Mouse (Mus musculus): Measurements from ENCODE around the gene Tmprss12. TPM values are rescaled to one million over a fixed set of nuclear protein-coding genes. Genes with fewer than 3 reads are reported as not detected.

The Tmprss12 gene
- not detected in 2 replicates for polyA plus RNA-seq (2014; fragmentation: Nextera tagmentation; extraction: Ambion mirVana)

DNA sequence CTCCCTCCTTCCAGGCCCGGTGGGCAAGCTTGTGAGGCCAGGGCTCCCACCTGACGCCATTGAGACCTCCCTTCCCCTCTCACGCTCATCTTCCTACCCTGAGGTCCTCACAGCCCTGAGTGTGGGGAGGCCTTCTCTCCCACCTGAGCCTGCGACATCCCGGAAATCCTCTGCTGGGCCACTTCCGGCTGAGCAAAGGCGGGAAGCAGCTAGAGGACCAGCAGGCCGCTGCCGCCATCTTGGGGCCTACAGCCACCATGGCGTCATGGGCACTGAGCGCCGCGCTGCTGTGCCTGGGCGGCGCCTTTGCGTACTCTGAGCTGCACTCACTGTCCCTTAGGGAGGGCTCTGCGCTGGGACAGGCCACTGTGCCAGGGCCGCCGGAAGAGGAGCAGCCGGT lies at the start of gene Tmprss12:
Tmprss12 (plus strand) TSS at position 212 of the 400 bp plus-strand sequence.
- no peaks in the 10 kb centered on the region for H3K36me3 ChIP-seq (ENCODE audit: control insufficient read depth, insufficient read depth, low read length)
- no peak within 1 kb of the TSS for H3K4me3 ChIP-seq (ENCODE audit: low read depth, low read length)
- DNase-seq (ENCODE audit: low spot score) (no peak), ATAC-seq (ENCODE audit: insufficient read depth, low FRiP score, low TSS enrichment) (no peak)
- H3K9me3 ChIP-seq (ENCODE audit: control insufficient read depth, low read length) = no peaks in the 10 kb centered on the region
- 93% methylated on average over 20 of the region's 20 CpGs for WGBS
- no peak within 1 kb of the TSS for H3K27ac ChIP-seq (ENCODE audit: low read depth, low read length)
- no peak within 1 kb of the TSS for H3K4me2 ChIP-seq (ENCODE audit: low read depth)
- no peaks in the 10 kb centered on the region for H3K27me3 ChIP-seq (ENCODE audit: control insufficient read depth, insufficient read depth, low read length)
- H3K4me1 ChIP-seq (ENCODE audit: control insufficient read depth, insufficient read depth, low read length) = no peaks in the 10 kb centered on the region
- no peak within 1 kb of the TSS for H3K9ac ChIP-seq (ENCODE audit: low read length)

DNA sequence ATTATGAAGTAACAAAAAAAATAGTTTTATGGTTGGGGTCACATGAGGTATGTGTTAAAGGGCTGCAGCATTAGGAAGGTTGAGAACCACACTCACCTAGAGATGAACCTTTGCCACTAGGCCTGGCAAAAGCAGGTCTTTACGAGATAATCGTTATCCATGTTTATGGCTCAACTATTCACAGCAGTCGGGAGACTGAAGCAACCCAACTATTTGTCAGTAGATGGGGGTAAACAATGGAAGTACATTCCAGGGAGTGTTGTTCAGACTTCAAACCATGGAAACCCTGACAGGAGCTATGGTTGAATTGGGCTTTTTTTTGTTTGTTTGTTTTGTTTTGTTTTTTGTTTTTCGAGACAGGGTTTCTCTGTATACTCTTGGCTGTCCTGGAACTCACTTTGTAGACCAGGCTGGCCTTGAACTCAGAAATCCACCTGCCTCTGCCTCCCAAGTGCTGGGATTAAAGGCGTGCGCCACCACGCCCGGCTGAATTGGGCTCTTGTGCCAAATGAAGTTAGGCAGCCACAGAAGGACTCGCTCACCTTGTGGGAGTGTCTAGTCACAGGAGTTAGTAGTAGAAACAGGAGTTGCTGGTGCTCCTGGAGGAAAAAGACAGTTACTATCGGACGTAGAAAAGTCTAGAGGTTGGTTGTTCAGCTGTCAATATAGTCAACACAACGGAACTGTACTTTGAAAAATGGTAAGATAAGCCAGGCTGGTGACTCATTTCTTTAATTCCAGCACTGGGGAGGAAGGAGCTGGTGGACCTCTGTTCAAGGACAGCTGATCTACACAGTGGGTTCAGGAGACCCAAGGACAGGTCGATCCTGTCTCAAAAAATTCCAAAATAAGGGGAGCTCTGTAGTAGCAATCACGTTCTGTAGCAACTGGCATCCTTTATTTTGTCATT lies 48.8 kb upstream of the Tmprss12 start:
- 87% methylated on average over 14 of the region's 14 CpGs for WGBS
- Histone ChIP-seq H3K4me1 (ENCODE audit: control insufficient read depth, insufficient read depth, low read length) (peaks cover 9% of the 10 kb centered on the region), H3K27me3 (ENCODE audit: control insufficient read depth, insufficient read depth, low read length) (no peaks in the 10 kb centered on the region), H3K4me2 (ENCODE audit: low read depth) (no peak overlapping the region), H3K36me3 (ENCODE audit: control insufficient read depth, insufficient read depth, low read length) (peaks cover 3% of the 10 kb centered on the region; the same call in 1 of the 2 replicates), H3K9ac (ENCODE audit: low read length) (no peak overlapping the region), H3K27ac (ENCODE audit: low read depth, low read length) (no peak overlapping the region), H3K4me3 (ENCODE audit: low read depth, low read length) (no peak overlapping the region), H3K9me3 (ENCODE audit: control insufficient read depth, low read length) (no peaks in the 10 kb centered on the region)
- ATAC-seq (ENCODE audit: insufficient read depth, low FRiP score, low TSS enrichment) (no peak), DNase-seq (ENCODE audit: low spot score) (no peak)

DNA sequence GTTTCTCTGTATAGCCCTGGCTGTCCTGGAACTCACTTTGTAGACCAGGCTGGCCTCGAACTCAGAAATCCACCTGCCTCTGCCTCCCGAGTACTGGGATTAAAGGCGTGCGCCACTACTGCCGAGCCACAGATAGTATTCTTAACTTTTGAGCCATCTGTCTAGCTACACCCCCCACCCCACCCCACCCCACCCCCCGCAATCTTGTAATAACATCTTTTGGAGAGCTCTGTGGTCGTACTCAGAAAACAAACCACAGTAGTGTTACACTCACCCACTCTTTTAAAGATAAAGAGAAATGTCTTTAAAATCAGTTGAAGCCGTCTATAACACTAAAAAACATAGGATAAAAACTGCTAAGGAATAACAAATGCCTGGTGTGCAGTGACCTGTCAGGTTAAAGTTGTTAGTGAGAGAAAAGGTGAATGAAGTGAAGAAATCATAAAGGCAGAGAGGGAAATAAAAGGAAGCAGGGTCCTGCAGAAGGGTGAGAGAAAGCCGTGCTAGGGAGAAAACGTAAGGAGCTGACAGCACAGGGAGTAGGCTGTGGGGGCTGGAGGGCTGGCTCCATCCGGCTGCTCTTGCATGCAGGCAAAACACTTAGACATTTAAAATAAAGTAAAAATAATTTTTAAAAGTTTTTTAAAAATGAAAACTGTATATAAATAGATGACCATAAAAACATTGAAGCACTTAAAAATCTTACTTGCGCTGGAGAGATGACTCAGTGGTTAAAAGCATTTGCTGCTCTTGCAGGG lies 45.2 kb upstream of the Tmprss12 start:
- H3K4me3 ChIP-seq (ENCODE audit: low read depth, low read length) = no peak overlapping the region
- WGBS = 93% methylated on average over 12 of the region's 12 CpGs
- no peak overlapping the region for H3K27ac ChIP-seq (ENCODE audit: low read depth, low read length)
- DNase-seq (ENCODE audit: low spot score) = no peak
- no peak for ATAC-seq (ENCODE audit: insufficient read depth, low FRiP score, low TSS enrichment)
- no peak overlapping the region for H3K9ac ChIP-seq (ENCODE audit: low read length)
- no peak overlapping the region for H3K4me2 ChIP-seq (ENCODE audit: low read depth)
- H3K36me3 ChIP-seq (ENCODE audit: control insufficient read depth, insufficient read depth, low read length) = peaks cover 3% of the 10 kb centered on the region
- no peaks in the 10 kb centered on the region for H3K4me1 ChIP-seq (ENCODE audit: control insufficient read depth, insufficient read depth, low read length)
- no peaks in the 10 kb centered on the region for H3K9me3 ChIP-seq (ENCODE audit: control insufficient read depth, low read length)
- no peaks in the 10 kb centered on the region for H3K27me3 ChIP-seq (ENCODE audit: control insufficient read depth, insufficient read depth, low read length)

DNA sequence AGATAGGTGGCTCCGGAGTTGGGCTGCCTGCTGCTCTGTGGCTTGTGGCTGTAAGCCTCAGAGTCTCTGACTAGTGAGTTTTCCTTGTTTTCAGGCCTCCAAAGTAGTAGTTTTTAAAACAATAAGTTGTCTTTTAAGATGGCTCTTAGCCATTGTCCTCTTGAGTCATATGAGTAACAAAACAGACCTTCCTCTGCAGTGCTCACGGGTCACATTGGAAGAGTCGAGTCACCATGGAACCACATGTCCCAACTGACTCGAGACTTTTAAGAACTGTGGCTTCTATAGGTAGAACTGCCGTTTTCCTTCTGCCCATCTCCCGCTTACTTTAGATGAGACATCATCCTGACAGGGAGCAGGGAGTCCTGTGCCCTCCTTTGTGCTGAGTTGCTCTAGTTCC lies 43.7 kb upstream of the Tmprss12 start:
- WGBS = 94% methylated on average over 6 of the region's 6 CpGs
- Histone ChIP-seq H3K4me2 (ENCODE audit: low read depth) (no peak overlapping the region), H3K9ac (ENCODE audit: low read length) (no peak overlapping the region), H3K4me3 (ENCODE audit: low read depth, low read length) (no peak overlapping the region), H3K9me3 (ENCODE audit: control insufficient read depth, low read length) (no peaks in the 10 kb centered on the region), H3K36me3 (ENCODE audit: control insufficient read depth, insufficient read depth, low read length) (peaks cover 6% of the 10 kb centered on the region), H3K27ac (ENCODE audit: low read depth, low read length) (no peak overlapping the region), H3K27me3 (ENCODE audit: control insufficient read depth, insufficient read depth, low read length) (no peaks in the 10 kb centered on the region), H3K4me1 (ENCODE audit: control insufficient read depth, insufficient read depth, low read length) (no peaks in the 10 kb centered on the region)
- no peak for DNase-seq (ENCODE audit: low spot score)
- ATAC-seq (ENCODE audit: insufficient read depth, low FRiP score, low TSS enrichment) = no peak

DNA sequence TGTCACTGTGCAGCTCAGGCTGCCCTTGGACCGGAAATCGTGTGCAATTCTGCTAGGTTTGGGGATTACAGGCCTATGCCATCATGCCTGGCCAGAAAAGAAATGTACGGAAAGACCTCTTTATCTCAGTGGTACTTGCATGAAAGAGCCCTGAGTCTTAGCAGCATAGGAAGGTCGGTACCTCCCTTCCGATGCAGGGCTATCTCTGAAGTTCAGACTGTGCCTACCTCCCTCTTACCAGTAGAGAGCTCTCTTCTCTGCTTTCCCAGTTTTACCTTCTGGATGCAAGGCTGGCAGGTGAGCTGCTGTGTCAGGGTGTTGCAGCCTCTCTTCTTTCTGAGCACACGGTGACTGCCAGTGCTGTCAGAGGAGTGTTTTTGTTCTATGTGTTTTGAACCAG lies 38.9 kb upstream of the Tmprss12 start:
- Histone ChIP-seq H3K9me3 (ENCODE audit: control insufficient read depth, low read length) (no peaks in the 10 kb centered on the region), H3K9ac (ENCODE audit: low read length) (no peak overlapping the region), H3K27ac (ENCODE audit: low read depth, low read length) (no peak overlapping the region), H3K4me2 (ENCODE audit: low read depth) (no peak overlapping the region), H3K4me1 (ENCODE audit: control insufficient read depth, insufficient read depth, low read length) (no peaks in the 10 kb centered on the region), H3K4me3 (ENCODE audit: low read depth, low read length) (no peak overlapping the region), H3K36me3 (ENCODE audit: control insufficient read depth, insufficient read depth, low read length) (peaks cover 3% of the 10 kb centered on the region), H3K27me3 (ENCODE audit: control insufficient read depth, insufficient read depth, low read length) (no peaks in the 10 kb centered on the region)
- 97% methylated on average over 6 of the region's 6 CpGs for WGBS
- ATAC-seq (ENCODE audit: insufficient read depth, low FRiP score, low TSS enrichment) = no peak
- DNase-seq (ENCODE audit: low spot score) = no peak

DNA sequence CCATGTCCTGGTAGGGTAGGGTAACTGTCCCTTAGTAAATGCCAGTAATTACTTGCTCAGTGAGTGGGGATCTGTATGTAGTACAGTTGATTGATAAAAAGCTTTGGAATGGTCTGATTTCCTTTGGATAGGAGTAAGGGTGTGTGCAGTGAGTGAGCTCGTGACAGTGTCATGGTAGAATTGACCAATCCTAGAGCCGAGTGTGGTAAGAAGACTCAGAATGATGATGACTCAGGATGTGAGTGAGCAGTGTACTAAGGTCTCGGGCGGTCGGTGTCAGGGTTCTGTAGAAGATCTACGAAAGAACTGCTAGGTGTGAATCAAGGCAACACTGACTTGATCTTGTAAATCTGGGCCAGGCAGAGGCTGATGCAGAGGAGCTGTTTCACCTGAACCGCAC lies 34.7 kb upstream of the Tmprss12 start:
- no peak overlapping the region for H3K4me2 ChIP-seq (ENCODE audit: low read depth)
- 95% methylated on average over 7 of the region's 7 CpGs for WGBS
- H3K36me3 ChIP-seq (ENCODE audit: control insufficient read depth, insufficient read depth, low read length) = peaks cover 14% of the 10 kb centered on the region
- H3K4me1 ChIP-seq (ENCODE audit: control insufficient read depth, insufficient read depth, low read length) = no peaks in the 10 kb centered on the region
- no peak for ATAC-seq (ENCODE audit: insufficient read depth, low FRiP score, low TSS enrichment)
- no peak overlapping the region for H3K9ac ChIP-seq (ENCODE audit: low read length)
- H3K9me3 ChIP-seq (ENCODE audit: control insufficient read depth, low read length) = no peaks in the 10 kb centered on the region
- no peak for DNase-seq (ENCODE audit: low spot score)
- H3K4me3 ChIP-seq (ENCODE audit: low read depth, low read length) = no peak overlapping the region
- H3K27me3 ChIP-seq (ENCODE audit: control insufficient read depth, insufficient read depth, low read length) = no peaks in the 10 kb centered on the region
- no peak overlapping the region for H3K27ac ChIP-seq (ENCODE audit: low read depth, low read length)

DNA sequence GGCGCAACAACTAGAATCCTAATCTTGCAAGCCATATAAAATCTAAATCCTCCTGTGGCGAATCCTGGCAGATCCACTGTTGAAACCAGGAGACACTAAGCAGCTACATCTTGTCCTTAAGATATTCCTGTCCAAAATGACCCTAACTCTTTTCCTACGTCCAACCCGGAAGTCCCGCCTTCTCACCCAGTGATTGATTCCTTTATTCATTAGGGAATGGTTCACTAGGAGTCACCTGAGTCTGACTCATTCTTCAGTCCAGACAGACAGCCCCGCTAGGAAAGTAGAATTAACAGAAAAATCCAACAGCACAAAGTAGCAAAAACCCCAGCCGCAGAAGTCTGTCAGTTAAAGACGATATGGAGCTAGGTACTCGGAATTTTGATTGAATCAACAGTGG lies 33.3 kb upstream of the Tmprss12 start:
- H3K27me3 ChIP-seq (ENCODE audit: control insufficient read depth, insufficient read depth, low read length) = no peaks in the 10 kb centered on the region
- no peak overlapping the region for H3K9ac ChIP-seq (ENCODE audit: low read length)
- DNase-seq (ENCODE audit: low spot score) (no peak), ATAC-seq (ENCODE audit: insufficient read depth, low FRiP score, low TSS enrichment) (no peak)
- WGBS = 92% methylated on average over 9 of the region's 9 CpGs
- H3K27ac ChIP-seq (ENCODE audit: low read depth, low read length) = no peak overlapping the region
- no peaks in the 10 kb centered on the region for H3K4me1 ChIP-seq (ENCODE audit: control insufficient read depth, insufficient read depth, low read length)
- H3K4me2 ChIP-seq (ENCODE audit: low read depth) = no peak overlapping the region
- no peak overlapping the region for H3K4me3 ChIP-seq (ENCODE audit: low read depth, low read length)
- no peaks in the 10 kb centered on the region for H3K9me3 ChIP-seq (ENCODE audit: control insufficient read depth, low read length)
- H3K36me3 ChIP-seq (ENCODE audit: control insufficient read depth, insufficient read depth, low read length) = peaks cover 11% of the 10 kb centered on the region; the same call in 1 of the 2 replicates

DNA sequence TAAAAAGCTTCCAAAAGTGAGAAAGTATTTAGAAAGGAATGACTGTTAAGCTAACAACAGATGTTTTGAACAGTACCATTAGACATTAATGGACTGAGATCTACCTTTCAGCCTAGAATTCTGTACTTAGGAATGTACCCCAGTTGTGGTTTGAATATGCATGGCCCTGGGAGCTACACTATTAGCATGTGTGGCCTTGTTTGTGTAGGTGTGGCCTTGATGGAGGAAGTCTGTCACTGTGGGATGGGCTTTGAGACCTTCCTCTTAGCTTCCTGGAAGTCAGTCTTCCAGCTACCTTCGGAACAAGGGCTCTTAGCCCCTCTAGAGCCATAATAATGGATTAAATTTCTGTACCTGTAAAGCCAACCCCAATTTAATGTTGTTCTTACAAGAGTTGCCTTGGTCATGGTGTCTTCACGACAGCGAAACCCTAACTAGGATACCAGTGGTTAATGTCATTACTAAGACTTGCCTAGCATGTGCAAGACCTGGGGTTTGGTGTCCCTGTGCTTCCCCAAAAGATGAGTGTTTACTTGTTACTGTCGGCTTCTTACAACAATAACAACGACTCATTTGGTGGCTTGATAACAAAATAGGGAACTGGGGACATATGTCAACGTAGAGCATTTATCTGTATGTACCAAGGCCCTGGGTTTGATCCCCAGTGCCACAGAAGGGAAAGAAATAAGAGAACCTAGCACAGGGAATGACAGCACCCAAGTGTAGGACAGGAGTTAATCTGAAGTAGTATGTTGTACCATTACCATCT lies 31.8 kb upstream of the Tmprss12 start:
- no peak for DNase-seq (ENCODE audit: low spot score)
- WGBS = 97% methylated on average over 6 of the region's 6 CpGs
- peaks cover 19% of the 10 kb centered on the region for H3K36me3 ChIP-seq (ENCODE audit: control insufficient read depth, insufficient read depth, low read length)

More for the DNA sequence above, 31.8 kb upstream of the Tmprss12 start:
- Histone ChIP-seq H3K9me3 (ENCODE audit: control insufficient read depth, low read length) (no peaks in the 10 kb centered on the region), H3K27ac (ENCODE audit: low read depth, low read length) (no peak overlapping the region), H3K4me1 (ENCODE audit: control insufficient read depth, insufficient read depth, low read length) (no peaks in the 10 kb centered on the region), H3K4me3 (ENCODE audit: low read depth, low read length) (no peak overlapping the region), H3K9ac (ENCODE audit: low read length) (no peak overlapping the region), H3K27me3 (ENCODE audit: control insufficient read depth, insufficient read depth, low read length) (no peaks in the 10 kb centered on the region), H3K4me2 (ENCODE audit: low read depth) (no peak overlapping the region)
- ATAC-seq (ENCODE audit: insufficient read depth, low FRiP score, low TSS enrichment) = no peak
